Mouse (Mus musculus): ENCODE results near the gene Prkg2. TPM values are rescaled to one million over a fixed set of nuclear protein-coding genes. Genes with fewer than 3 reads are reported as not detected.

The Prkg2 gene
- total RNA-seq, 1 experiment from 2014 or later: not detected

- no peak for ATAC-seq (ENCODE audit: extremely low read depth, insufficient number of reproducible peaks, low FRiP score, poor library complexity, severe bottlenecking)
Observed at GRCm38 (mm10) chr5:98936650-98937049, 100.5 kb downstream of the Prkg2 start.

- no peak for ATAC-seq (ENCODE audit: extremely low read depth, insufficient number of reproducible peaks, low FRiP score, poor library complexity, severe bottlenecking)
Observed at GRCm38 (mm10) chr5:98935930-98936329, 101.2 kb downstream of the Prkg2 start.

GRCm38 (mm10) chr5:98922921-98923320 lies 114.2 kb downstream of the Prkg2 start:
- no peak for ATAC-seq (ENCODE audit: extremely low read depth, insufficient number of reproducible peaks, low FRiP score, poor library complexity, severe bottlenecking)

DNA sequence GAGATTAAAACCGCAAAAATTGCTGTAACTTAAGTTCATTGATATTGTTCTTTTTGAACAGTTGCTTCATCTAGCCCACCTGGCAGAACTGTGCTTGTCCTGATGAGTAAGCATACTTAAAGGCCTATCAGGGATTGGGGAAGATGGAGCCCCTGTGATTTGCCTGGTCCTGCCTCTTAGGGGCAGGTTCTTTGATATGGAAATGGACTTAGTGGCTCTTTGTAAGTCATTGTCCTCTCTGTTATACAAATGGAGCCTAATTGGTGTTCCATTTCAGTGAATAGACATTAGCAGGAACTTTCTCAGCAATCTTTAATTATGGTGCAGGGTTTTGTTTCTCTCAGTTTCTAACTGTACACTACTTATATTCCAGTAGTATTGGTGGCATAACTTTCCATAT lies 115.5 kb downstream of the Prkg2 start:
- no peak for ATAC-seq (ENCODE audit: extremely low read depth, insufficient number of reproducible peaks, low FRiP score, poor library complexity, severe bottlenecking)

DNA sequence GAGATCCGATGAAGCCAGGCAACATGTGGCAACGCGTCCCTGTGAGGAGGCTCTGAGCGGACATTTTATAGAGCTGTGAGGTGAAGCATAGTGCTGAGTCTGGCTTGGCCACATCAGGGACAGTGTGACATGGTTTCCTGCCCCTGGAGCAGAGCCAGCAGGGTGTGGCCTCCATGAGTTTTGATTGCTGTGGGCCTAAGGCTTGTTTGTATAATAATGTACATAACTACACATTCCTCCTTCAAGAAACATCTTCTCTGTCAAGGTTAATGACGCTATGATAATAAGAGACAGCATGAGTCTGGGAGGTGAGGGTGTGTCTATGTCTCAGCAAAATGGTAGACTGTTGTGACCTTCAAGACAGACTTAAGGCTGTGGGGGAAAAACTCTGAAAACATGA lies 118.4 kb downstream of the Prkg2 start:
- ATAC-seq (ENCODE audit: extremely low read depth, insufficient number of reproducible peaks, low FRiP score, poor library complexity, severe bottlenecking): no peak

- ATAC-seq (ENCODE audit: extremely low read depth, insufficient number of reproducible peaks, low FRiP score, poor library complexity, severe bottlenecking): no peak
Observed at GRCm38 (mm10) chr5:98902339-98902738, 134.8 kb downstream of the Prkg2 start.

- no peak for ATAC-seq (ENCODE audit: extremely low read depth, insufficient number of reproducible peaks, low FRiP score, poor library complexity, severe bottlenecking)
Observed at GRCm38 (mm10) chr5:98900926-98901325, 136.2 kb downstream of the Prkg2 start.

DNA sequence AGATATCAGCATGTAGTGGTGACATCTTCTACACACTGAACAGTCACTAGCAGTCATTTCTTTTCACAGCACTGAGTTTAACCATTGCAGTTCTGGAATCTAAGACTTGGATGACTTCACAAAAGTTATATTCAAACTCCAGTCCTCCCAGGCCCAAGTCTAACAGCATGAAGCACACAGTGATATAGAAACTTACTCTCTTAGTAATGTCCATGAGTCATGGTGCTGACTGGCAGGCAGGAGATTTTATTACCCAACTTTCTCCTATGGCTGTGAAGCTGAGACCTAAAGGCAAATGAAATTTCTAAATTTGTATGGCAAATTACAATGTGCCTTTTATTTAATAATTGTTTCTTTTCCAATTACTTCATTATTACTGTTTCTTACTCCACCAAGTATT lies 139.2 kb downstream of the Prkg2 start:
- ATAC-seq (ENCODE audit: extremely low read depth, insufficient number of reproducible peaks, low FRiP score, poor library complexity, severe bottlenecking): no peak

DNA sequence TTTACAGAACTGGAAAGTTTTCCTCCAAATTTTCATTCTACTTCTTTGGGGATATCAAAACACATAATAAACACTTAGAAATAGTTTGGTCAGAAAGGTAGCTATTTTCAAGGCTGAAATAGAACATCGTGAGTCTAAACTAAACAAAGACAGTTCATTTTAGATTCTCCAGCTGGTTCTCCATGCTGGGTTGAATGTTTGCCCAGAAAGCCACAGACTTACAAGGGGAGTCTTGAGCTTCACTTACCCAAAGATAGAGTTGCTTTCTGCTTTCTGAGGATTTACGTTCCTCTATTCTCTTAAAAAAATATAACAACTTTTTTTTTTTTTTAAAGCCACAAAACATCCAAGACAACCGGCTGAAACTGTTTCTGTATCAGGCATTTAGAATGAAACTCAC lies 142.9 kb downstream of the Prkg2 start:
- ATAC-seq (ENCODE audit: extremely low read depth, insufficient number of reproducible peaks, low FRiP score, poor library complexity, severe bottlenecking): no peak

GRCm38 (mm10) chr5:98890544-98891050 lies 146.6 kb downstream of the Prkg2 start:
- no peak for ATAC-seq (ENCODE audit: extremely low read depth, insufficient number of reproducible peaks, low FRiP score, poor library complexity, severe bottlenecking)

GRCm38 (mm10) chr5:98882096-98882495 lies 155.1 kb downstream of the Prkg2 start:
- no peak for ATAC-seq (ENCODE audit: extremely low read depth, insufficient number of reproducible peaks, low FRiP score, poor library complexity, severe bottlenecking)

Other genes with a start within 250 kb of the Prkg2 start
- not detected in 2 replicates for gene Bmp3, start 182.9 kb downstream of the Prkg2 start, total RNA-seq (2017)